Mouse (Mus musculus) liver, postnatal 0 days (tissue): ENCODE data around the gene Tars2. TPM values are rescaled to one million over a fixed set of nuclear protein-coding genes. Genes with fewer than 3 reads are reported as not detected.
A peak's percentile ranks its signal among the peaks of the same experiment; 100 is the strongest.

Experiments
- ATAC-seq: fragments of 200-750 bp; cut with Nextera tagmentation; 2 replicates; pipeline ENCODE4 v1.8.0; 2017; ENCODE audit warnings: mild to moderate bottlenecking, moderate library complexity
- DNase-seq: peaks from one replicate; pipeline ENCODE4 v3.0.0-alpha.2; 2016
- H3K27ac ChIP-seq: fragments of 300-500 bp; sonication (generic); 2 replicates; pipeline ENCODE4 v1.5.1; 2014; ENCODE audit warnings: antibody characterized with exemption, moderate library complexity, mild to moderate bottlenecking, low read depth
- H3K27me3 ChIP-seq: fragments of 300-500 bp; sonication (generic); 2 replicates; pipeline ENCODE4 v1.6.1; 2014; ENCODE audit warnings: low read length, control low read depth, mixed read lengths; ENCODE audit not compliant: insufficient read depth
- H3K36me3 ChIP-seq: fragments of 300-500 bp; sonication (generic); replicated peaks from 2 replicates; pipeline ENCODE4 v1.6.1; 2014; ENCODE audit warnings: mild to moderate bottlenecking, control low read depth, low read length, moderate library complexity, mixed read lengths; ENCODE audit not compliant: insufficient read depth
- H3K4me1 ChIP-seq: fragments of 300-500 bp; sonication (generic); 2 replicates; pipeline ENCODE4 v1.6.1; 2014; ENCODE audit warnings: antibody characterized with exemption, mild to moderate bottlenecking, control low read depth; ENCODE audit not compliant: insufficient read depth
- H3K4me2 ChIP-seq: fragments of 300-500 bp; sonication (generic); 2 replicates; pipeline ENCODE4 v1.6.1; 2014; ENCODE audit warnings: low read depth, mild to moderate bottlenecking, low read length, moderate library complexity, mixed read lengths
- H3K4me3 ChIP-seq: fragments of 300-500 bp; sonication (generic); 2 replicates; pipeline ENCODE4 v1.5.1; 2014; ENCODE audit warnings: low read depth, low read length
- H3K9ac ChIP-seq: fragments of 300-500 bp; sonication (generic); replicated peaks from 2 replicates; pipeline ENCODE4 v1.6.1; 2014; ENCODE audit warnings: mild to moderate bottlenecking, moderate library complexity
- H3K9me3 ChIP-seq: fragments of 300-500 bp; sonication (generic); 2 replicates; pipeline ENCODE4 v1.6.1; 2016; ENCODE audit warnings: mild to moderate bottlenecking, control low read depth, low read length, mixed read lengths
- CTCF ChIP-seq: sonication (generic); IDR thresholded peaks from 2 replicates; pipeline ENCODE4 v1.5.1; 2016; ENCODE audit warnings: antibody characterized with exemption, low read depth
- EP300 ChIP-seq: IDR thresholded peaks from 2 replicates; pipeline ENCODE4 v1.6.1; 2016; ENCODE audit warnings: antibody characterized with exemption, low read depth, mild to moderate bottlenecking
- WGBS: fragments of 180-500 bp; shearing (Covaris S2); extraction: QIAGEN DNeasy Blood & Tissue Kit; methylation state at CpG from one replicate; pipeline ENCODE4 v1.1.7; 2014; ENCODE audit not compliant: insufficient replicate concordance; 5-methylcytosine and 5-hydroxymethylcytosine counted together
- polyA plus RNA-seq: library from polyadenylated mRNA; unstranded; fragments of >200 nt; fragmentation: Nextera tagmentation; extraction: Ambion mirVana; gene quantifications from 2 replicates; pipeline ENCODE4 v1.2.1, GENCODE M21; 2015

Gene Tars2
- polyA plus RNA-seq, 1 experiment from 2014 or later, result 21.0 TPM

DNA sequence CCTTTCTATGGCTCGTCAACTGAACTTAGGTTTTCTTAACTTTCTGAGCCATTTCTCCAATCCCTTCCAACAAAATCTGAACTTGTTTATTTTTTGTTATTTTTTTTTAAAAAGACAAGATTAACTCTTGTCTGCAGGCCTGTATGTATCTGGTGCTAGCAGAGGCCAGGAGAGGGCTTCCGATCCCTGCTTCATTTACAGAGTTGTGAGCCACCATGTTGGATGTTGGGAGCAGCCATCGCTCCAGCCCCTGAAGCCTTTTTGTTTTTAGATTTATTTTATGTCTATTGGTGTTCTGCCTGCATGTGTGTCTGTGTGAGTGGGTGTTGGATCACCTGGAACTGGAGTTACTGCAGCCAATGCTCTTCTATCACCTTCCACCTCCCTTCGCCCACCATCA, 28.2 kb downstream of the Tars2 start:
- no peaks in the 10 kb centered on the region for H3K9me3 ChIP-seq
- no peak overlapping the region for H3K9ac ChIP-seq
- ATAC-seq (no peak), DNase-seq (no peak)
- H3K4me3 ChIP-seq, result no peak overlapping the region
- peaks cover 8% of the 10 kb centered on the region for H3K36me3 ChIP-seq
- WGBS, result 85% methylated on average over 4 of the region's 4 CpGs
- H3K27me3 ChIP-seq, result no peaks in the 10 kb centered on the region
- H3K27ac ChIP-seq, result no peak overlapping the region
- no peak overlapping the region for H3K4me2 ChIP-seq
- H3K4me1 ChIP-seq, result peaks cover 17% of the 10 kb centered on the region
- TF ChIP-seq EP300 (no peak), CTCF (peak; percentile 23)

DNA sequence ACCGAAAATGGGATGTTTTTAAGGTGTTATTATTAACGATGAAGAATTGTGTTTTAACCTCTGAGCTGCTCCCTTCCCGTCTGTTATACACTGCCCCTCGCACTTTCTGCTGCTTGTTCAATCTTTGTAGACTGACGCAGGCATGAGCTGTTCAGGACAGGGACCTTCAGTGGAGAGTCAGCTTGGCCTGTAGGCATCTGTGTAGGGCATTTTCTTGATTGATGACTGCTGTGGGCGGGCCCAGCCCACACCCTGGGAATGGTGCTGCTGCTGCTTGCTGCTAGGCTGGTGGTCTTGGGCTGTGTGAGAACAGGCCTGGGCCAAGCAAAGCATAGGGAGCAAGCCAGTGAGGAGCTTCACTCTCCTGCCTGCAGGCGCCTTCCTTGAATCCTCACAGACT, 29.6 kb downstream of the Tars2 start:
- ATAC-seq, result no peak
- Histone ChIP-seq H3K4me2 (no peak overlapping the region), H3K9me3 (no peaks in the 10 kb centered on the region), H3K27me3 (no peaks in the 10 kb centered on the region), H3K36me3 (peaks cover 4% of the 10 kb centered on the region), H3K9ac (no peak overlapping the region), H3K4me1 (peaks cover 17% of the 10 kb centered on the region), H3K27ac (no peak overlapping the region), H3K4me3 (no peak overlapping the region)
- TF ChIP-seq EP300 (no peak), CTCF (no peak)
- no peak for DNase-seq
- WGBS, result 72% methylated on average over 7 of the region's 7 CpGs

DNA sequence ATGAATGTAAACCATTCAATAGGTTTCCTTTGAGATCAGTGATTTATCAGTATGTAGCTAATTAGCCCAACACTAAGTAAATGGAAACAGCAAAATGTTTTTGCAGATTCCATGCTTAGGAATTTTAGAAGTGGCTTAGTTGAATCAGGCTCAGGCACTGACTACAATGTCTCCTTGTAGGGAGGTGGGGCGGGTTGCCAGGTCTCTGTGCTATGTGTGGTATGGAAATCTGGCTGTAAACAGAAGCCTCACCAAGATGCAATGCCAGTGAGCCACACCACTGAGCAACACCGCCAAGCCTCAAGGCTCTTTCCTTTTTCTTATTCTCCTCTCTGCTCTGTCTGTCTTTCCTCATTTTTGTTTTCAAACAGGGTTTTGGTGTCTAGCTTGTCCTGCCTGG, 31.1 kb downstream of the Tars2 start:
- Histone ChIP-seq H3K27me3 (no peaks in the 10 kb centered on the region), H3K36me3 (no peaks in the 10 kb centered on the region), H3K4me1 (0 out of 2 replicates have a peak, but pooled peaks cover 9% of the 10 kb centered on the region), H3K4me3 (no peak overlapping the region), H3K27ac (no peak overlapping the region), H3K9ac (no peak overlapping the region), H3K9me3 (no peaks in the 10 kb centered on the region), H3K4me2 (no peak overlapping the region)
- 84% methylated on average over 2 of the region's 2 CpGs for WGBS
- no peak for ATAC-seq
- no peak for DNase-seq
- TF ChIP-seq EP300 (no peak), CTCF (no peak)

DNA sequence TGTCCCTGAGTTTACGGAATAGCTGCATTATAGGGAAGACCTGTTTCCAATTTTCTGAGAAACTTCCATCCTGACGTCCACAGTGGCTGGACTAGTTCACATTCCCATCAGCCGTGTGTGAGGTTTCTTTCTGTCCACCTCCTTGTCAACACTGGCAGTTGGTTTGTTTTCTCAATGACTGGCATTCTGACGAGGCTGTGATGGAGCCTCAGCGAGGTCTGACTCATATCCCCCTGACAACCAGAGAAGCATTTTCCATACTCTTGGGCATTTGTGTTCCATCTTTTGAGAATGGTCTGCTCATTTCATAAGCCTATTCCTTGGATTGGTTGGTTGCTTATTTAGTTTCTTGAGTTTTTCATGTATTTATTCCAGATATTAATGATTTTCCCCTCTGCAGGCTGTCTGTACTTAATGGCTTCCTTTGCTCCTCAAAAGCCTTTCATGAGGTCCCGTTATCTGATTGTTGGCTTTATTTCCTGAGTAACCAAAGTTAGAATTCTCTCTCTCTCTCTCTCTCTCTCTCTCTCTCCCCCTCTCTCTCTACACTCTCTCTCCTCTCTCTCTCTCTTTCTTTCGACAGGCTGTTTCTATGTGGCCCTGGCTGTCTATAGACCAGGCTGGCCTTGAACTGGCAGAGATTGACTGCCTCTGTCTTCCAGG, 33.2 kb downstream of the Tars2 start:
- Histone ChIP-seq H3K27me3 (no peaks in the 10 kb centered on the region), H3K4me1 (no peaks in the 10 kb centered on the region), H3K27ac (no peak overlapping the region), H3K9ac (no peak overlapping the region), H3K36me3 (no peaks in the 10 kb centered on the region), H3K4me3 (no peak overlapping the region), H3K9me3 (no peaks in the 10 kb centered on the region), H3K4me2 (no peak overlapping the region)
- ATAC-seq (no peak), DNase-seq (no peak)
- no peak for TF ChIP-seq CTCF
- TF ChIP-seq EP300, result no peak
- WGBS, result 57% methylated on average over 7 of the region's 7 CpGs

DNA sequence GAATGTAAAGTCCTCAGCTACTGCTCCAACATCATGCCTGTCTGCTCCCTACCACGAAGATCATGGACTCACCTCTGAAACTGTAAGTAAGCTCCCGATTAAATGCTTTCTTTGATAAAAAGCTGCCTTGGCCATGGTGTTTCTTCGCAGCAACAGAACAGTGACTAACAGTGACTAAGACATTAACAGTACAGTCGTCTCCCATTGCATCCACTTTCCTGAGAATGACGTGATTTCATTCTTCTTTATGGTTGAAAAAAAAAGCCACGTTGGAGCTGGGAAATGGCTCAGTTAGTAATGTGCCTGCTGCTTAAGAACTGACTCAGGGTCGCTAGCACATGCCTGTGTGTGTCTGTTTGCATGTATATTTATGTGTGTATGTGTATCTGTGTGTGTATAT, 34.1 kb downstream of the Tars2 start:
- ATAC-seq (no peak), DNase-seq (no peak)
- no peak overlapping the region for H3K27ac ChIP-seq
- 77% methylated on average over 7 of the region's 7 CpGs for WGBS
- no peak overlapping the region for H3K4me2 ChIP-seq
- no peaks in the 10 kb centered on the region for H3K36me3 ChIP-seq
- H3K27me3 ChIP-seq, result no peaks in the 10 kb centered on the region
- no peaks in the 10 kb centered on the region for H3K4me1 ChIP-seq
- no peak overlapping the region for H3K4me3 ChIP-seq
- TF ChIP-seq EP300 (no peak), CTCF (no peak)
- no peak overlapping the region for H3K9ac ChIP-seq
- no peaks in the 10 kb centered on the region for H3K9me3 ChIP-seq

DNA sequence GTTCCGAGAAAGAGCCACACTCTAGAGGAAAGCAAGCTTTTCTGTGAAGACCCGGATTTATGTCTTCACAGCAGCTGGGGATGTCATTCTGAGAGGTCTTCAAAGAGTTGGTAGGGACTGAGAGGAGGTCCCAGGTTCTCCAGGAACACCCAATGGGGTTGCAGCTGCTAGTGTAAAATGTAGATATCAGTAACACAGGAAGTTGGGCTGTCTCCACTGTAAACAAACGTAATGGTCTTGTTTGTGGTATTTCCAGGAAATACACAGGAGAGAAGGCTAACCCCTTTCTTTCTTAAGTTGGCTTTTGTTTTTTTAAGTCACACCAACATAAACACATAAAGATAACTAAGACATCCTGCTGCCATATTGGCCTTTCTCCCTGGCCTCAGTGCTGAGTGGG, 37.6 kb downstream of the Tars2 start:
- Histone ChIP-seq H3K27ac (no peak overlapping the region), H3K4me2 (no peak overlapping the region), H3K4me3 (no peak overlapping the region), H3K4me1 (no peaks in the 10 kb centered on the region), H3K36me3 (no peaks in the 10 kb centered on the region), H3K9ac (no peak overlapping the region), H3K27me3 (no peaks in the 10 kb centered on the region), H3K9me3 (no peaks in the 10 kb centered on the region)
- WGBS, result 63% methylated on average over 3 of the region's 3 CpGs
- TF ChIP-seq CTCF (no peak), EP300 (no peak)
- ATAC-seq (no peak), DNase-seq (no peak)
